Mouse (Mus musculus): ENCODE measurements at regions not wholly inside any gene's neighbourhood (a gene's known extent, or its start where the extent isn't known, plus 50 kb on each side); places are given as distances from the start of the nearest gene placed in this dataset.
A peak's percentile ranks its signal among the peaks of the same experiment; 100 is the strongest.
"Not testable (repeated sequence)": the region's sequence is repeated elsewhere in the genome, so short reads cannot be mapped to it uniquely, and the experiment has no call there.

- DNase-seq, result no peak
These were observed 135.7 kb upstream of the Tlr4 start for GRCm38 (mm10) chr4:66691598-66692220.

DNA sequence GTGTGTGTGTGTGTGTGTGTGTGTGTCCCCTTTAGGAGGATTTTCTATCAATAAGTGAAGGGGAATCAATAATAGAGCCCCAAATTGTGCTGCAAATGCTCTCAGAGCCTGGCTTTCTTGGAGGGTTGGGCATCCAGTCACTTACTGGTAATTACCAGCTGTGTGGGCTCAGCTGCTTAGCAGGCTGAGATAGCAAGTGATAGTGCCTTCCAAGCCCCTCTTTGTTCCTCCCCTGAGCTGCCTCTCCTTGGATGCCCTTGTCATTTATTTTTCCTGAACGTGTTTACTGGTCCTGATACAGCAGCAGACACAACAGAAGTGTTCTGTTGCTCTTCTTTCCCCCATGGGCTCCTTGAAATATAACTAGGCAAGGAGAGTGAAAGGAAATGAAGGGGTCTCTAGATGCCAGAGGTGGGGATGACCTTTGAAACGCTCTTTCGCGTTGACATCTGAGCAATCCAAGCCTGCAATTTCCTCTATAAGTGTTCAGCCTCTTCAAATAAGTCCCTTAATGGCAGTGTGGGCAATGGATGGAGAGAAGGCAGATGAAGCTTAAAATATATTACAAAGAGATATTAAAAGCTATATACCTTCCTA, 133.3 kb upstream of the Tlr4 start:
- no peak for DNase-seq

- no peak for DNase-seq
These were observed 111.3 kb upstream of the Tlr4 start for GRCm38 (mm10) chr4:66715821-66716760.

- no peak for DNase-seq
These were observed 90.0 kb upstream of the Tlr4 start for GRCm38 (mm10) chr4:66737407-66737806.

- DNase-seq, result not testable (repeated sequence)
These were observed 84.0 kb upstream of the Tlr4 start for GRCm38 (mm10) chr4:66743421-66743820.

DNA sequence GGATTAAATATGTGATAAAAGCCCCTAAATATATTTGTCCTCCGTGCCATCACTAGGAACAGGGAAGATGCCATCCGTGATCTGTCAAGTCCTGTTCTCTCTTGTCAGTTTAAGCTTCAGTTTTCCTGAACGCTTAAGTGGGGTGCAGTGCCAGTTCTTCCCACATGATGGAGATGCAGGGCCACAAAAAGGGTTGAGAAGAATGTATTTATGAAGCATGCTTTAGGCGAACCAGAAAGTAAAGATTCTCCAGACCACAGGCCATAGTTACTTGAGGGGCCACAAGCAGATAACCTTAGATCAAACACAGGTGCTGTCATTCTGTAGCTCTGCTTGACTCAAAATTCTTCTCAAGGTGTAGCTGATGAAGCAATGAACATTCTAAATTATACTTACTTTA, 58.6 kb upstream of the Tlr4 start:
- peak; percentile 57 for DNase-seq

Measured in adrenal gland, postnatal 14 days (tissue).